ENCODE assay signal across 13 mouse cellular contexts in the genomic region with DNA sequence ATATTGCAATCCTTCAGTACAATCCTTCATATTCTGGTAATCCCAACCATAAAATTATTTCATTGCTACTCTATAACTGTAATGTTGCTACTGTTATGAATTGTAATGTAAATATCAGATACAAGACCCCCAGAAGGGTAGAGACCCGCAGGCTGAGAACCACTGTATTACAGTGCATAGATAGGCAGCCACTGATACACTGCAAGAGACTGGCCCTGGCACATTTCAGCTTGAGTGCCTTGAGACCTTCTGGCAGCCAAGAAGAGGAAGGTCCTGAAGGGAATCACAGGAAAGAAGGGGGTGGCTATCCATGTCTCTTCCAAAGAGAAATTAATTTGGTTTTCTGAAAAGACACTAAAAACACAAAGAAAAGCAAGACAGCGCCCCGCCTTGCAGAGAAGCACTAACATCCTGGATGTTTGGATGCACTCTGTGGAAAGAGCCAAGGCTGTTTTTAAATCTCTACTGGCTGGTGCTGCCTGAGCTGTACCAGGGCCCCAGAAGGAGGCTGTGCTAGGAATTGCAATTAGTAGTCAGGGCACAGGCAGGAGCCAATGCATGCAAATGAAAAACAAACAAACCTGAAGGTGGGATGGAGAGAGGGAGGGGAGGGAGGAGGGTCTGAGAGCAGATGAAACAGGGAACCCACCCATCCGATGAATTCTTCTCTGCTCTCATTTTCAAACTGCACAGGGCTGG.
DNase-seq lines count a peak whose midpoint lies in the region; ATAC-seq lines count a peak whose summit lies in the region.
"Had no signal": no experiment of that assay in that cellular context is flagged by ENCODE, and none has a peak within 500 bp of the region (broad histone marks: within the 10 kb centered on the region; RNA-seq: fewer than 3 reads in every experiment).

No protein-coding gene starts in this region.

- ATAC-seq in kidney, embryonic 15.5 days (replicated peaks; ENCODE audit: low FRiP score) = peak; percentile 91

- no peaks in the 10 kb centered on the region for H3K27me3 ChIP-seq in kidney, embryonic 15.5 days
- H3K27me3 ChIP-seq in midbrain, embryonic 10.5 days (ENCODE audit: low read depth, poor library complexity, severe bottlenecking) = no peaks in the 10 kb centered on the region
- H3K27me3 ChIP-seq: liver, embryonic 15.5 days had no signal

- no peak overlapping the region for H3K4me2 ChIP-seq in kidney, embryonic 15.5 days
- H3K4me2 ChIP-seq: liver, embryonic 15.5 days had no signal

- H3K4me1 ChIP-seq in kidney, embryonic 15.5 days = peaks cover 11% of the 10 kb centered on the region
- H3K4me1 ChIP-seq in midbrain, embryonic 10.5 days = peaks cover 10% of the 10 kb centered on the region
- H3K4me1 ChIP-seq: liver, embryonic 15.5 days had no signal

- H3K27ac ChIP-seq in kidney, embryonic 15.5 days = 0 out of 2 replicates have a peak overlapping the region, but pooled peaks have one; percentile 6
- peak overlapping the region; percentile 17; the same call in 1 of the 2 replicates for H3K27ac ChIP-seq in midbrain, embryonic 10.5 days (replicated peaks)
- H3K27ac ChIP-seq: liver, embryonic 15.5 days had no signal

- no peak overlapping the region for H3K9ac ChIP-seq in kidney, embryonic 15.5 days
- H3K9ac ChIP-seq: liver, embryonic 15.5 days had no signal

- 59% methylated on average over 4 of the region's 4 CpGs for WGBS in kidney, embryonic 15.5 days
- 56% methylated on average over 4 of the region's 4 CpGs for WGBS in midbrain, embryonic 10.5 days

- no peaks in the 10 kb centered on the region for H3K36me3 ChIP-seq in kidney, embryonic 15.5 days
- no peaks in the 10 kb centered on the region for H3K36me3 ChIP-seq in midbrain, embryonic 10.5 days
- H3K36me3 ChIP-seq: liver, embryonic 15.5 days had no signal

- no peaks in the 10 kb centered on the region for H3K9me3 ChIP-seq in kidney, embryonic 15.5 days (replicated peaks)
- no peaks in the 10 kb centered on the region for H3K9me3 ChIP-seq in midbrain, embryonic 10.5 days (replicated peaks)
- H3K9me3 ChIP-seq: liver, embryonic 15.5 days had no signal

- DNase-seq in kidney, adult 11 months = no peak
- peak; percentile 8 for DNase-seq in right cerebral cortex, postnatal 14 days
- no peak for DNase-seq in right cerebral cortex, adult 2 months (ENCODE audit: low spot score in 2 of 2)
- DNase-seq in midbrain, embryonic 10.5 days (ENCODE audit: low spot score) = no peak
- DNase-seq in spleen, adult 12 weeks (ENCODE audit: low spot score) = no peak
- DNase-seq in heart, adult 9 months (ENCODE audit: low spot score in 2 of 2) = no peak
- DNase-seq in adrenal gland, postnatal 14 days = no peak
- DNase-seq: heart, postnatal 10 days; kidney, adult 18-20 months; thymus, postnatal 36 days had no signal

- H3K4me3 ChIP-seq in kidney, embryonic 15.5 days (replicated peaks) = no peak overlapping the region
- no peak overlapping the region for H3K4me3 ChIP-seq in midbrain, embryonic 10.5 days
- H3K4me3 ChIP-seq: erythroblast, embryonic 14.5 days; liver, embryonic 15.5 days had no signal
